Mouse (Mus musculus) embryonic stem cell, embryonic (primary cell): Measurements from ENCODE around the gene Chid1.

Experiments
- CTCF ChIA-PET, 4 experiments: fragments of 300-600 bp in 2 of 4; fragments of 350-600 bp in 2 of 4; sonication (Branson Sonifier 250); formaldehyde crosslinking; loops; one replicate each; lab custom pipeline; 2022; ENCODE audit warnings: inconsistent platforms in 2 of 4; lab: Charles Lee
- POLR2A ChIA-PET, 4 experiments: fragments of 300-600 bp in 2 of 4; fragments of 350-600 bp in 2 of 4; sonication (Branson Sonifier 250); formaldehyde crosslinking; loops; one replicate each; lab custom pipeline; 2022; ENCODE audit warnings: antibody characterized with exemption in 4 of 4, inconsistent platforms in 1 of 4; lab: Charles Lee

The Chid1 gene

DNA sequence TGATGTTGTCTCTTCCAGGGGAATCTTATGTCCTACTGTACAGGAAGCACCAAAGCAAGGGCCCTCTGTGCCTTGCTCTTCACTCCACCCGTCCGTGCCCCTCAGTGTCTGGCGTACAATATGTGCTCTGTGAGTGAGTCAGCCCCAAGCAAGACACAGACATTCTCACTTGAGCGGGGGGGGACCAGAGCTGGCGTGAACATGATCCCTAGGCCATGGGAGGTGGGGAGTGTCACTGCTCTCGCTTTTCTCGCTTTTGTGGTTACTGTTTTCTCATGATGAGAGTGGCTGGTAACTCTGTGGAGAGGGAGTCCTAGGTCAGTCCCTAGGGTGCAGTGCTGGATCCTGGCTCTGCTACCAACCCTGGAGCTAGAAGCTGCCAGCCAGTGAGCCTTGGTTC lies 24.9 kb upstream of the Chid1 start:
- CTCF ChIA-PET, result interaction anchor here in 1 of 4 experiments (1.3 kb wide), 2 partner anchors 9 to 83 kb away, joined by 3 read pairs; no protein-coding TSS in a partner anchor
- POLR2A ChIA-PET, result interaction anchor here in 3 of 4 experiments (0.5 to 2.3 kb wide), 12 partner anchors 11 to 339 kb away, joined by 3 to 8 read pairs (median 4); partner anchors contain the start of genes Chid1 (in 1 of the 3), Polr2l (in 1 of the 3) and Tspan4 (in 1 of the 3)

DNA sequence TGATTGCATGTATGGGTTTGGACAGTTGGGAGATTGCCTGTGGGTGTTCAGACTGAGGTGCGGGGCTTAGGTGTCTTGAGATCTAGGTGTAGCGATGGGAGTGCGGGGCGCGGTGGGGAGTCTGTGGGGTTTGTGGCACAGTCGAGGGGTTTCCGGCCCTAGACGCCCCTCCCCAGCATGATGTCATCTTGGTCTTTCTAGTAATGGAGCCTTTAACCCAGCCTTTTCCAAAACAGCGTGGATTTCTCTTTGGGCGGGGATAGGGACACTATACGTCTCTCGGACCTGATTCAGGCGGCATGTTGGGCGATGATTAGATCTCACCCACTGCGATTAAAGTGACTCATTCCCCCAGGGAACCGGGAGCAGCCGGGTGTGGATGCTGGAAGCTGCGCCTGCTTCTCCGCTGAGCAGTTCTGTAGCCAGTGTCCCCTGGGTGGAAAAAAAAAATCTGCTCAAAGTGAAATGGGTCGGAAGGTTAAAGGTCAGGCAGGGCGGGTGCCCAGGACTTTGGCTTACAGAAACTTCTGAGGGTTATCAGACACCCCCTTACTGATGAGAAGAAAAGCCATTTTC lies 23.3 kb upstream of the Chid1 start:
- CTCF ChIA-PET, result no interaction called here
- POLR2A ChIA-PET, result interaction anchor here in 3 of 4 experiments (0.6 to 2.3 kb wide), 8 partner anchors 15 to 94 kb away, joined by 3 to 8 read pairs (median 4); partner anchors contain the start of gene Chid1 (in 1 of the 3)

DNA sequence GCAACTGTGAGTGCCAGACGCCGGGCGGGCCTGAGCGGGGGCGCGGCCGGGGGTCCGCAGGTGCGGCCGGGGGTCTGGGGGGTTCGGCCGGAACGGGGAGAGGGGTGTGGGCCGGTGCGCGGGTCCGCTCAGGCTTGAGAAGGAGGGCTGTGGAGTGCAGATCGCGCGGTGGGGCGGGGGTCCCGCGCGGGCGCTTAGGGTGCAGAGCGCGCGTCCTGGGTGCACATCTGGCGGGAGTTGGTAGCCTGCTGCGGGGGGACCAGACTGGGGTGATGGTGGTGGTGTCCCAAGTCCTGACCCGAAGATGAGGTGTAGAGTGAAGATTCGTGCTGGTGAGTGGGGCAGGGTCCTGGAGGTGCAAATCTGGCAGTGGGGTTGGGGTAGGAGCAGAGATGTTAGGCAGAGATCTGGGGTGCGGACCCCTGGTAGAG lies 22.8 kb upstream of the Chid1 start:
- CTCF ChIA-PET, result interaction anchor here in 2 of 4 experiments (0.5 to 1.3 kb wide), 4 partner anchors 10 to 205 kb away, joined by 3 to 6 read pairs (median 4); partner anchors contain the start of gene Chid1 (in 1 of the 2)

DNA sequence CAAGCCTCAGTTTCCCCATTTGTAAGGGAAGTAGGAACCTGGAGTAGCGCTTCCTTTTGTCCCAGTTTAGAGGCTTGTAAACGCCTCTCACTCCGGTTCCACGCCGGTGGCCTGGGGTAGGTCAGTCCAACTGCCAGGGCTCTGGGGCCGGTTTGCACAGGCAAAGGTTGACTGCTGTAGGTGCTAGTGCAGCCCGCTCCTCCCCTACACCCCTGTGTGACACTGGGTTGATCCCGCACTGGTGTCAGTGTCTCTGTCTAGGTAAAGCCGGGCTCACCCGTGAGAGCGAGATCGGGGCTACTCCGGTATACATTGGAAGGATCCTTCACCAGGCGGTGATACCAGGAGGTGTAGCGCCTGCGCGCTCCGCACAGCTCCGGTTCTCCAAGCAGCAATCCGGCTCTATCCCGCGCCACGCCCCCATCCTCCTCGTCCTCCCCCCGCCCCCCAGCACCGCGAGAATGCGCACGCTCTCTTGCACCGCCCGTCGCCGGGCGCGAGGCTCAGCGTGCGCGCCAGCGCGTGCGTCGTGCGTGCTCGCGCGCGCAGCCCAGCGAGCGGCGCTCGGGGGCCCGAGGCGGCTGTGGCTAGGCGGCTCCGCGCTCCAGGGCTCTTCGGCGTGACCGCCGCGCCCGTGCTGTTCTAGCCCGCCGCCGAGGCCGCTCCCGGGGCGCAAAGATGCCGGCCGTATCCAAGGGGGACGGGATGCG lies 22.2 kb upstream of the Chid1 start, which contains the start of gene Ap2a2:
Gene Ap2a2 (plus strand): TSS at position 492 of the 710 bp plus-strand sequence.
- CTCF ChIA-PET, result interaction anchor here in 3 of 4 experiments (0.5 to 1.3 kb wide), 6 partner anchors 8 to 594 kb away, joined by 3 to 6 read pairs (median 4); partner anchors contain the start of gene Chid1 (in 1 of the 3)
- POLR2A ChIA-PET, result interaction anchor here (0.6 to 2.0 kb wide), 39 partner anchors 9 to 438 kb away, joined by 3 to 25 read pairs (median 4); partner anchors contain the start of genes Chid1 (in 3 of the 4), Cracr2b (in 1 of the 4), Polr2l (in 1 of the 4) and Rassf7 (in 1 of the 4)

More for the DNA sequence above, 22.8 kb upstream of the Chid1 start:
- POLR2A ChIA-PET, result interaction anchor here in 3 of 4 experiments (0.7 to 2.0 kb wide), 18 partner anchors 9 to 439 kb away, joined by 3 to 25 read pairs (median 5); partner anchors contain the start of genes Chid1 (in 3 of the 3), Polr2l (in 1 of the 3) and Tspan4 (in 1 of the 3)

DNA sequence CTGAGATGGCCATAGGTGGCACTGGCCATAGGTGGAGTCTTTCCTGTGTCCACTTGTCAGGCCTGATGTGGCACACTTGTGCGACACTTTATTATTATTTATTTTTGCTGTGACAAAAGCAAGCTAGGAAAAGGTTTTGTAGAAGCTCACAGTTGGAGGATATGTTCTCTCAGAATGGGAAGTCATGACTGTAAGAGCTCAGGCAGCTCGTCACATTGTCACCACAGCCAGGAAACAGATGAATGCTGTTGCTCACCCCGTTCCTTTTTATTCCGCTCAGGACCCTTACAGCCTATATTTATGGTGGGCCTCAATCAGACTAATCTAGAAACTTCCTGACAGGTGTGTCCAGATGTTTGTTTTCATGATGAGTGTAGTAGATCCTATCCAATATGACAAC lies 20.8 kb upstream of the Chid1 start:
- ChIA-PET POLR2A (interaction anchor here in 2 of 4 experiments (1.3 to 2.0 kb wide), 3 partner anchors 28 to 364 kb away, joined by 3 to 5 read pairs (median 4); no protein-coding TSS in a partner anchor), CTCF (no interaction called here)

DNA sequence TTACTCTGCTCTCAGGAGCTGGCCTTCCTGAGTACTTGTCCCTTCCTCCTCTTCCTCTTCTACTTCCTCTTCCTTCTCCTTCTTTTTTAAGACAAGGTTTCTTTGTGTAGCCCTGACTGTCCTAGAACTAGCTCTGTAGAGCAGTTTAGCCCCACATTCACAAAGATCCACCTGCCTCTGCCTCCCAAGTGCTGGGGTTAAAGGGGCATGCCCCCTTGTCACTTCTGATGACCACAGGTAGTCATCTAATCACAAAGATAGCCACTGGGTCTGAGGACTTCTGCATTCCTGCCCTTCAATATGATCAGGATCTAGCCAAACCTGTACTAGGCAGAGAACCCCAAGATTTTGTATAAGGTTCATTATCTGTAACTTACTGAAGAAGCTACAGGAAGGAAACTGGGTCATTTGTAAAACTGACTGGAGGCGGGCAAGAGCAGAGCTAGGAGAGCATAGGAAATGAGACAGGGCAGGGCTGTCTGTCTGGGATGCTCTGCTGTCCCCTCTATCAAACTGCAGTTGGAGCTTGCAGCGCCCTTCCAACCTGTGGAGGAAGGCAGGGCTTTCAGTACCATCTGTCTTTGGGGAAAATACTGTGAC lies 20.2 kb upstream of the Chid1 start:
- POLR2A ChIA-PET, result interaction anchor here in 1 of 4 experiments (1.7 kb wide), 1 partner anchor 19 kb away, joined by 10 read pairs; no protein-coding TSS in a partner anchor

DNA sequence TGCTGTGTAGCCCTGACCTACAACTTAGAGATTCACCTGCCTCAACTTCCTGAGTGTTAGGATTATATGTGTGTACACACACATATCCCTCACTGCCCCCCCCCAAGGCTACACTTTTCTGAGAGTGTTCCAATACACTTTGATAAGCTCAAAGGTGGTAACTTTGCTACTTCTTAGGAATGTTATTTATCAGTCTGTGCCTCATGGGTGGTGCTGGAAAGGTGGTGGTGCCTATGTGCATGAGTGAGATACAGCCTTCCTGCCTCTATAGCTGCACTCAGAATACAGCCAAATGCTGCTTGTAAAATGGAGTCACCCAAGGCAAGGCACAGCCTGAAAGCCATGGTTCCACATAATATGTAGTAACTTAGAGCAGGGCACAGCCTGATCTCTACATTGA lies 19.3 kb upstream of the Chid1 start:
- CTCF ChIA-PET, result interaction anchor here in 1 of 4 experiments (0.6 kb wide), 1 partner anchor 26 kb away, joined by 3 read pairs; no protein-coding TSS in a partner anchor
- POLR2A ChIA-PET, result interaction anchor here in 2 of 4 experiments (0.6 to 1.7 kb wide), 5 partner anchors 18 to 343 kb away, joined by 3 to 10 read pairs (median 5); partner anchors contain the start of gene Rassf7 (in 1 of the 2)

More for the DNA sequence above, 20.2 kb upstream of the Chid1 start:
- CTCF ChIA-PET, result no interaction called here

DNA sequence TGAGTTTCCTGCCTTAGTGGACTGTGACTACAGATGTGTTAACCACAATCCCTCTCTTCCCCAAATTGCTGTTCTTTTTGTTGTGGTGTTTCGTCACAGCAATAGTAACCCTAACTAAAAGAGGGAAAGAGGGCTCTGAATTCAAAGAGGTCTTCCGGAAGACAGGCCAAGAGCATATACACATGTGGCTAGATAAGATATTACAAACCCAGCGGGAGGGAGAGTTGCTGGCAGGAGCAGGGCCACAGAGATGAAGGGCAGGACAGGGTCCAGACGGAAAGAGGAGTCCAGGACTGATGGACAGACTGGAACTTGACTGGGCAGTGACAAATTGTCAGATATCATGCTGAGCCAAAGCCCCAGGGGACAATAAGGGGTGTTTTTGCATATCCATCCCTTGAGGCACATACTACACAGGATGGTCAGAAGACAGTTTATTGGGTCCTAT lies 18.7 kb upstream of the Chid1 start:
- ChIA-PET CTCF (no interaction called here), POLR2A (interaction anchor here in 2 of 4 experiments (0.6 to 1.7 kb wide), 4 partner anchors 18 to 343 kb away, joined by 3 to 10 read pairs (median 4); partner anchors contain the start of gene Rassf7 (in 1 of the 2))

DNA sequence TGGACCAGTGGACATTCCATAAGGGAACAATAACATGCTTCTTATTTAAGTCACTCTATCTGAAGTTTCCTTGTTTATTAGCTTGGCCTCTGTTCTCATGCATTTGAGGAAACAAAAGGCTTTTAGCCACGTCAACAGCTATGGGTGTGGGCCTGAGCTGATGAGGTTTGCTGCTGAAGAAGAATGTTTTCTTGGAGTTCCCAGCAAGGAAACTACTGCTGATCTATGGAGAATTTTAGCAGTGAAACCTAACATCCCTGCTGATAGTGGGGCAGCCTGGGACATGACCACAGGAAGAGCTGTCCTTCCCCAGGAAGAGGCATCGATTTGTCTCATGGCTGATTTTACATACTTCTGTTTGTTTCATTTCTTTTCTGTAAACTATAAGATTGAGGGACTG lies 10.8 kb upstream of the Chid1 start:
- CTCF ChIA-PET, result interaction anchor here in 1 of 4 experiments (0.6 kb wide), 1 partner anchor 230 kb away, joined by 3 read pairs; no protein-coding TSS in a partner anchor

DNA sequence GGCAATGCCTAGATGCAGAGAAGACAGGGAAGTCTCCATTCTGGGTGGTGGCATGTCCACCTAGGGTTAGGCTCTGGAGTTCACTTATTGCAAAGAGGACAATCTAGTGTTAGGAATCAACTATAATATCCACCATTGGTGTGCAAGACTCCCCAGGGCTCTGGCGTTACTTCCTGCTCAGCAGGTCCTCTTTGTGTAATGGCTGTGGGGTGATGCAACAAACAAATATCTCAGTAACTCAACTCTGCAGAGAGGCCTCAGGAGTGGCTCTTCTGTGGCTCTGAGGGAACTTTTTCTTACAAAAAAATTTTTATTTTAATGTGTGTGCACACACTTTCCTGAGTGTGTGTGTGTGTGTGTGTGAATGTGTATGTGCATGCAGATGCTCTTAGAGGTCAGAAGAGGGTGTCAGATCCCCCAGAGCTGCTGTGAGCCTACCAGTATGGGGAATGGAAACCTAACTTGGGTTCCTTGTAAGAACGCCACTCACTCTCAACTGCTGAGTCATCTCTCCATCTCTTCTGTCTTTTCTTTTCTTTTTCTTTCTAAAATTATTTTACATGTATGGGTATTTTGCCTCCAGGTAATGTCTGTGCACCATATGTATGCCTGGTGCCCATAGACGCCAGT lies 9.9 kb upstream of the Chid1 start:
- ChIA-PET CTCF (no interaction called here), POLR2A (interaction anchor here in 2 of 4 experiments (0.6 to 1.7 kb wide), 4 partner anchors 10 to 138 kb away, joined by 3 to 7 read pairs (median 3); partner anchors contain the start of gene Chid1 (in 2 of the 2))

More for the DNA sequence above, 10.8 kb upstream of the Chid1 start:
- POLR2A ChIA-PET, result interaction anchor here in 3 of 4 experiments (0.7 to 1.7 kb wide), 9 partner anchors 10 to 55 kb away, joined by 3 to 7 read pairs (median 4); partner anchors contain the start of genes Ap2a2 (in 2 of the 3) and Chid1 (in 2 of the 3)

DNA sequence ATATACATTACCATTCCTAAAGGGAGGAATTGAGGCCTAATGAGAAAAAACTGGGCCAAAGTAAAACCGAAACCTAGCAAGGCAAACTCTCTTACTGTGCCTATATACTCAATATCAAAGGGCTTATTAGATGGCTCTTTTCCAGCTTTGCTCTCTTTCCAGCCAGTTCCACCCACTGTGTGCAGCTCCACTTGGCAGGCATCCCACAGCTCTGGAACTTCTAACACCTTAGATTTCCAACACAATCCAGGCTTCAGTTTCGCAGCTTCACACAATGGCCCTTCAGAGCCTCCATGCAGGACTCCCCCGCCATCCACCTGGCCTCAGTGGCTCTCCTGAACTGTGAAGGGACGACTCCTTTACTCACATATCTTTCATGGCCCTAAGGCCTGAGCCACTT lies 5.0 kb upstream of the Chid1 start:
- ChIA-PET POLR2A (interaction anchor here in 1 of 4 experiments (1.1 kb wide), 1 partner anchor 21 kb away, joined by 4 read pairs; no protein-coding TSS in a partner anchor), CTCF (interaction anchor here in 1 of 4 experiments (0.5 kb wide), 1 partner anchor 22 kb away, joined by 16 read pairs; no protein-coding TSS in a partner anchor)

DNA sequence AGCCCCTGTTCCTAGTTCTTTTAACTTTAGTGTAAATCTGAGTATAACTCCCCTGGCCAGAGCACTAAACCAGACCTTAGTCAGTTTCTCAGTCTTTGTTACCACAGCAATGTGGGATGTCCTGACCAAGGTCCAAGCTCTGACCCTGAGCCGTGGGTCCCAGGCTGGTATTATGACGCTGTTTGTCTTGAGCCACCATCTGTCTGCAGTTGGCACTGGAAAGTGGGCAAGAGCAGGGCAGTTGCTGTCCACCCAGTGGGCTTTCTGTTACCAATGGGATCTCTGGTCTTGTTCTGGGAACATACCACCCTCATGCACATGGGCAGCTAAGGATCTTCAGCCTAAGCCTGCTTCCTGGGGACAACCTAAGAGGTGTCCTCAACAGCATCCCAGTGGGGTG lies 2.9 kb upstream of the Chid1 start:
- POLR2A ChIA-PET, result interaction anchor here in 2 of 4 experiments (0.6 to 2.0 kb wide), 3 partner anchors 19 to 68 kb away, joined by 3 to 6 read pairs (median 3); partner anchors contain the start of genes Ap2a2 (in 1 of the 2), Polr2l (in 1 of the 2) and Tspan4 (in 1 of the 2)
- CTCF ChIA-PET, result interaction anchor here in 1 of 4 experiments (1.6 kb wide), 1 partner anchor 62 kb away, joined by 4 read pairs; no protein-coding TSS in a partner anchor

DNA sequence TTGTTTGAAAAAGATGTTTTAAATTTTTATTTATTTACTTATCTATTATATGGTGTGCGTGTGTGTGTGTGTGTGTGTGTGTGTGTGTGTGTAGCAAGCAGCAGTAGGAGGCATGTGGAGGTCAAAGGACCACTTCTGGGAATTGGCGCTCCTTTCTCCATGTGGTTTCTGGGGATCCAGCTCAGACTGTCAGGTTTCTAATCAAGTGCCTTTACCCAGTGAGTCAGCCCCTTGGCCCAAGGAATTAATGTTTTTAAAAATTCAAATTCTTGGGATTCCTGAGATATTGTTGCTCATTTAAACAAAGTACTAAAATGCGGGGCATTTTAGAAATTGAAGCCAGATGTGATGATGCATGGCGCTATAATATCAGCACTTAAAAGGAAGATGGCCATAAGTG lies 2.0 kb upstream of the Chid1 start:
- POLR2A ChIA-PET, result interaction anchor here in 3 of 4 experiments (1.0 to 2.5 kb wide), 8 partner anchors 18 to 361 kb away, joined by 3 to 11 read pairs (median 8); partner anchors contain the start of genes Ap2a2 (in 1 of the 3) and Rplp2 (in 1 of the 3)
- CTCF ChIA-PET, result no interaction called here

DNA sequence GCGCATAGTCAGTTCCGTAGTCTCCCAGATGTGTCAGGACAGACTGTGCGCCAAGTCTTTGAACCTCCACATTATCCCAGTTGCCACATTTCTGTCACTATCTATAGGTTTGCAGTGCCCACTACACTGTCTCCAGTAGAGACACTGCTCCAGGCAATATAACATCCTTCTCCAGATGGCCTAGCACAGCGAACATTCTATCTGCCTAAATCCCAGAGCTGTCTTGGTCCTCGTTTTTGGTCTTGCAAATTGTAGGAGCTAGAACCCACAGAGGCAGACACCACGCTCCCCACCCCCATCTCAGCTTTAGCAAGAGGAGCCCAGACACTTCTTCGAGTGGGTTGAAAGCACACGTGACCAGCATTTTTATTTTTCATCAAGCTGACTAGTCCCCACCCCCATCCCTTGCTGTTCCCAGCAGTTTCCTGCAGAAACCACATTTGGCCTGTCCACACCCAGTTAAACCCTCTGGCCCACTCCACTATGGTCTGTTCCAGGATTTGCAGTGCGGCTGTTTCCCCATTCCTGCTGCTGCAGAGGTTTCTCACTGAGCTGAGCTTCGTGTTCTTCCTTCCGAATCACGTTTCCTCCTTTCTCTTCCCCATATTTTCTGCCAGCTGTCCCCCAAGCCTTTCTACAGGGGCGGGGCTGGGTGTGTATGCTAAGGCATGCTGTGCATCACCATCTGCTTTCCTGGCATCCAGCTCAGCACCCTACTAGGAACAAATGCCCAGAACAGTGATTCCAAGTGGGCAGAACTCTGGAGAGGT lies 840 bp upstream of the Chid1 start:
- CTCF ChIA-PET, result interaction anchor here (0.5 to 2.4 kb wide), 15 partner anchors 10 to 557 kb away, joined by 3 to 19 read pairs (median 4); partner anchors contain the start of gene Ap2a2 (in 1 of the 4)
- POLR2A ChIA-PET, result interaction anchor here in 3 of 4 experiments (0.5 to 3.5 kb wide), 71 partner anchors 7 to 1071 kb away, joined by 3 to 25 read pairs (median 4); partner anchors contain the start of genes Ap2a2 (in 3 of the 3), Rplp2 (in 3 of the 3), Dusp8 (in 1 of the 3) and Hras (in 1 of the 3)

DNA sequence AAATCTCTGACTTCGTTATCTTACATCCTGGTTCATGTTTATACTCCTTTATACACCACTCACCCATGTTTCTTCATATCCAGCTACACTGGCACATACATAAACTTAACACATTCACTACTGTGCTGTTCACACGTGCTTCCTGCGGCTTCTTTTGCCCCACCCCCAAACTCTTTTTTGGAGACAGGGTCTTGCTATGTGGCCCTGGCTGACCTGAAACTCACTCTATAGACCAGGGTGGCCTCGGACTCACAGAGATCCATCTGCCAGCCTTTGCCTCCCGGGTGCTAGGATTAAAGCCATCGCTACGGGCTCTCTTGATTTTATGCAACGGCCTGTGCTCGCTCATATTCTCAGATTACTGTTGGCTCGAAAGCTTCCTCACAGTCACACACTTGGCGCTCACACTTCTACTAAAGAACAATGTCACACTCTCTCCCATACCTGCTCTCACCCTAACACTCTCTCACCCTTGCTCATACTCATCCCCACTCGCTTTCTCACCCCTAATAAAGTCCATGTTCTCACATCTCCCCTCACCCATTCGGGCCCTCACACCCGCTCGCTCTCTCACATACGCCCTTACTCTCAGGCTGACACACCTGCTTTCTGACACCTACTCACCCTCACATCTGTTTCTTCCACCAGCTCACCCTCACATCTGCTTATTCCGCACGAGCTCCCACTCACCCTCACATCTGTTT lies 653 bp downstream of the Chid1 start:
- ChIA-PET CTCF (interaction anchor here in 3 of 4 experiments (0.8 to 2.4 kb wide), 11 partner anchors 8 to 559 kb away, joined by 3 to 17 read pairs (median 5); partner anchors contain the start of gene Ap2a2 (in 1 of the 3)), POLR2A (interaction anchor here in 3 of 4 experiments (0.6 to 3.5 kb wide), 62 partner anchors 9 to 717 kb away, joined by 3 to 25 read pairs (median 4); partner anchors contain the start of genes Ap2a2 (in 3 of the 3), Rplp2 (in 3 of the 3), Polr2l (in 2 of the 3) and Taldo1 (in 2 of the 3))
